Mouse (Mus musculus) limb, embryonic 14.5 days (tissue): Measurements from ENCODE around the gene Zpbp2. TPM values are rescaled to one million over a fixed set of nuclear protein-coding genes. Genes with fewer than 3 reads are reported as not detected.

Experiments
- ATAC-seq: fragments of 200-750 bp; cut with Nextera tagmentation; 2 replicates; pipeline ENCODE4 v1.8.0; 2017; ENCODE audit warnings: low read depth, moderate number of reproducible peaks, moderate TSS enrichment; ENCODE audit not compliant: low FRiP score
- DNase-seq: peaks from one replicate; pipeline ENCODE4 v3.0.0-alpha.2; 2015; ENCODE audit warnings: low spot score
- H3K27ac ChIP-seq: fragments of 300-500 bp; sonication (generic); replicated peaks from 2 replicates; pipeline ENCODE4 v1.5.1; 2014; ENCODE audit warnings: low read depth, mild to moderate bottlenecking, low read length, moderate library complexity, mixed read lengths
- H3K27me3 ChIP-seq: fragments of 300-500 bp; sonication (generic); 2 replicates; pipeline ENCODE4 v1.6.1; 2014; ENCODE audit warnings: low read length, mixed read lengths; ENCODE audit not compliant: control insufficient read depth, insufficient read depth
- H3K36me3 ChIP-seq: fragments of 300-500 bp; sonication (generic); 2 replicates; pipeline ENCODE4 v1.6.1; 2014; ENCODE audit warnings: mild to moderate bottlenecking, low read length, moderate library complexity, mixed read lengths; ENCODE audit not compliant: control insufficient read depth, insufficient read depth
- H3K4me1 ChIP-seq: fragments of 300-500 bp; sonication (generic); 2 replicates; pipeline ENCODE4 v1.6.1; 2014; ENCODE audit warnings: antibody characterized with exemption, low read length, mixed read lengths; ENCODE audit not compliant: control insufficient read depth, insufficient read depth
- H3K4me2 ChIP-seq: fragments of 300-500 bp; sonication (generic); replicated peaks from 2 replicates; pipeline ENCODE4 v1.6.1; 2014; ENCODE audit warnings: low read depth, mild to moderate bottlenecking, low read length, moderate library complexity; ENCODE audit not compliant: severe bottlenecking
- H3K4me3 ChIP-seq: fragments of 300-500 bp; sonication (generic); replicated peaks from 2 replicates; pipeline ENCODE4 v1.5.1; 2014; ENCODE audit warnings: low read length
- H3K9ac ChIP-seq: fragments of 300-500 bp; sonication (generic); 2 replicates; pipeline ENCODE4 v1.6.1; 2014; ENCODE audit warnings: mild to moderate bottlenecking, low read depth, low read length, moderate library complexity; ENCODE audit not compliant: severe bottlenecking
- H3K9me3 ChIP-seq: fragments of 300-500 bp; sonication (generic); 2 replicates; pipeline ENCODE4 v1.6.1; 2016; ENCODE audit warnings: low read length; ENCODE audit not compliant: control insufficient read depth
- POLR2A ChIP-seq: fragments of 200-500 bp; IDR thresholded peaks from 2 replicates; pipeline ENCODE4 v1.8.0; 2012; ENCODE audit warnings: inconsistent platforms, mild to moderate bottlenecking, moderate library complexity, borderline replicate concordance; ENCODE audit not compliant: insufficient read depth, insufficient read length; ENCODE audit errors: extremely low read depth
- WGBS: fragments of 180-500 bp; shearing (Covaris S2); extraction: QIAGEN DNeasy Blood & Tissue Kit; methylation state at CpG from one replicate; pipeline ENCODE4 v1.1.7; 2014; 5-methylcytosine and 5-hydroxymethylcytosine counted together
- polyA plus RNA-seq, 2 experiments: library from polyadenylated mRNA; depleted of rRNA in 1 of 2; stranded (reverse) in 1 of 2; unstranded in 1 of 2; fragments of >200 nt; fragmentation: Nextera tagmentation in 1 of 2; extraction: Ambion mirVana in 1 of 2; gene quantifications; 2 replicates each; pipeline versions ENCODE4 v1.2.1 to v1.2.3; 2012 to 2014

The Zpbp2 gene
- polyA plus RNA-seq, 2 experiments: 0.43 TPM; not detected in 1

GRCm38 (mm10) chr11:98513356-98513936, 37.5 kb upstream of the Zpbp2 start:
- no peak overlapping the region for H3K4me2 ChIP-seq
- H3K4me1 ChIP-seq: no peaks in the 10 kb centered on the region
- ATAC-seq (no peak), DNase-seq (no peak)
- WGBS: 81% methylated on average over 6 of the region's 6 CpGs
- no peak overlapping the region for H3K27ac ChIP-seq
- no peaks in the 10 kb centered on the region for H3K27me3 ChIP-seq
- no peaks in the 10 kb centered on the region for H3K36me3 ChIP-seq
- no peak overlapping the region for H3K4me3 ChIP-seq
- no peak overlapping the region for H3K9ac ChIP-seq
- no peak for TF ChIP-seq POLR2A
- H3K9me3 ChIP-seq: no peaks in the 10 kb centered on the region

GRCm38 (mm10) chr11:98520468-98520867, 30.4 kb upstream of the Zpbp2 start:
- WGBS: 23% methylated on average over 10 of the region's 10 CpGs
- H3K27ac ChIP-seq: no peak overlapping the region
- H3K9me3 ChIP-seq: no peaks in the 10 kb centered on the region
- ATAC-seq: no peak
- no peaks in the 10 kb centered on the region for H3K36me3 ChIP-seq
- no peak overlapping the region for H3K4me2 ChIP-seq
- H3K27me3 ChIP-seq: no peaks in the 10 kb centered on the region
- no peak for TF ChIP-seq POLR2A
- H3K4me3 ChIP-seq: no peak overlapping the region
- DNase-seq: peak; percentile 39
- H3K9ac ChIP-seq: no peak overlapping the region
- peaks cover 6% of the 10 kb centered on the region for H3K4me1 ChIP-seq

DNA sequence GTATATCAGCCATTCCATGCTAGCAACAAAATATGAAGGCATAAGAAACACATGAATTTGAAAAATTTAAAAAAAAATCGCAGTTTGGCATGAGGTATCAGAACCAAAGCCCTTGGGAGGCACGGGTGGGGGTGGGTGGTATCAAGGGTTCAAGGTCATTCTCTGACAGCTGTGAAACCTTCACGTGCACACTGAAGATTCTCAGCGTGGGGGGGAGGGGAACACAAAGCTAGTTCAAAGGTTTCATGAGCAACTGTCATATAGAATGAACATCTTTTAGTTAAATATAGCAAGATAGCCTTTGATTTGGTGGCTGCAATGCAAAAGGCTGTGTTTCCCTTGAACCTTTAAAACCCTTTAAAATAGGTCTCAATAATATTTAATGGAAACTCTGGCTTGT, 25.8 kb upstream of the Zpbp2 start:
- Histone ChIP-seq H3K27ac (no peak overlapping the region), H3K9me3 (no peaks in the 10 kb centered on the region), H3K4me3 (no peak overlapping the region), H3K36me3 (no peaks in the 10 kb centered on the region), H3K9ac (no peak overlapping the region), H3K4me1 (peaks cover 6% of the 10 kb centered on the region), H3K4me2 (no peak overlapping the region), H3K27me3 (no peaks in the 10 kb centered on the region)
- ATAC-seq: no peak
- WGBS: 58% methylated on average over 4 of the region's 4 CpGs
- no peak for TF ChIP-seq POLR2A
- no peak for DNase-seq

- Histone ChIP-seq H3K4me3 (no peak overlapping the region), H3K9ac (no peak overlapping the region), H3K4me1 (no peaks in the 10 kb centered on the region), H3K9me3 (no peaks in the 10 kb centered on the region), H3K27ac (no peak overlapping the region), H3K4me2 (no peak overlapping the region), H3K27me3 (no peaks in the 10 kb centered on the region), H3K36me3 (no peaks in the 10 kb centered on the region)
- 74% methylated on average over 10 of the region's 10 CpGs for WGBS
- ATAC-seq: no peak
- no peak for DNase-seq
- TF ChIP-seq POLR2A: no peak
Measured at GRCm38 (mm10) chr11:98526824-98527461, 24.0 kb upstream of the Zpbp2 start.

- no peak overlapping the region for H3K9ac ChIP-seq
- no peak for TF ChIP-seq POLR2A
- no peak for ATAC-seq
Measured at GRCm38 (mm10) chr11:98537480-98538034, 13.3 kb upstream of the Zpbp2 start.

DNA sequence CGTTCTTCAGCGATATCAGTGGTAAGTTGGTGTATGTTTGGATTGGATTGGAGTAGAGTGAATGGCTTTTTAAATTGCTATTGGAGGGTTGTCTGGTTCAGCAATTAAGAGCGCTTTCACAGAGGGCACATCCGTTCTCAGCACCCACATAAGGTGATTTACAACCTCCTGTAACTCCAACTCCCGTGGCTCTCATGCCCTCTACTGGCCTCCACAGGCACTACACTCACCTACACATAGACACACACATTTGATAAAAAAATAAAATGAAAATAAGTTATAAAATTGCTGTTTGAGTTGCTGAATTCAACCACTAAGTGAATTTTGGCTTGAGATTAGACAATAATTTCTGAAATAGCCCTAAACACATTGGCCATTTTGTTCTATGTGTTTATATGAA, 10.6 kb upstream of the Zpbp2 start:
- TF ChIP-seq POLR2A: no peak
- Histone ChIP-seq H3K4me1 (no peaks in the 10 kb centered on the region), H3K4me2 (no peak overlapping the region), H3K36me3 (no peaks in the 10 kb centered on the region), H3K9me3 (no peaks in the 10 kb centered on the region), H3K27me3 (peaks cover 24% of the 10 kb centered on the region), H3K27ac (no peak overlapping the region), H3K4me3 (no peak overlapping the region), H3K9ac (no peak overlapping the region)
- 75% methylated on average over 5 of the region's 5 CpGs for WGBS
- DNase-seq: no peak
- no peak for ATAC-seq

More at GRCm38 (mm10) chr11:98537480-98538034, 13.3 kb upstream of the Zpbp2 start:
- Histone ChIP-seq H3K36me3 (no peaks in the 10 kb centered on the region), H3K4me2 (no peak overlapping the region), H3K4me3 (no peak overlapping the region), H3K9me3 (no peaks in the 10 kb centered on the region), H3K27me3 (peaks cover 9% of the 10 kb centered on the region; the same call in 1 of the 2 replicates), H3K27ac (no peak overlapping the region), H3K4me1 (no peaks in the 10 kb centered on the region)
- DNase-seq: no peak
